Mouse (Mus musculus) heart, postnatal 0 days (tissue): ENCODE results near the gene Tfap4.

Experiments used
- CTCF ChIP-seq: IDR thresholded peaks from 2 replicates; pipeline ENCODE4 v1.5.1; 2016; ENCODE audit warnings: antibody characterized with exemption, control low read depth, low read depth
- EP300 ChIP-seq: IDR thresholded peaks from 2 replicates; pipeline ENCODE4 v1.6.1; 2016; ENCODE audit warnings: antibody characterized with exemption, low read depth

DNA sequence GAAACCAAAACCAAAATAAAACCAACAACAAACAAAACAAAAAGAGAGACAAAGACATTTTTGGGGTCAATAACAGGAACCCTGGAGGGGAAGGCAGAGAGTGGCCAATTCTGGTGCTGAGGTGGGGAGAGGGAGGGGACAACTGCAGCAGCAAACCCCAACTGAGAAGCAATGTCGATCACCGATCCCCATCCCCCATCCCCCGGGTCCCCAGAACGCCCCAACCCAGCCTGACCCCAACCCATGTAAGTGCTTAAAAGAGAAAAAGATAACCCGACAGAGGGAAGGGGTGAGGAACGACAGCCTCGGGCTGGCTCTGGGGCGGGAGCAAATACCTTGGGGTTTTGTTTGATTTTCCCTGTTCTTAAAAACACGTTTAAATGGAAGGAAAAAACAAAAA lies 14.8 kb downstream of the Tfap4 start:
- TF ChIP-seq CTCF (no peak), EP300 (no peak)
